Mouse (Mus musculus): ENCODE results near the gene Xpot.

DNA sequence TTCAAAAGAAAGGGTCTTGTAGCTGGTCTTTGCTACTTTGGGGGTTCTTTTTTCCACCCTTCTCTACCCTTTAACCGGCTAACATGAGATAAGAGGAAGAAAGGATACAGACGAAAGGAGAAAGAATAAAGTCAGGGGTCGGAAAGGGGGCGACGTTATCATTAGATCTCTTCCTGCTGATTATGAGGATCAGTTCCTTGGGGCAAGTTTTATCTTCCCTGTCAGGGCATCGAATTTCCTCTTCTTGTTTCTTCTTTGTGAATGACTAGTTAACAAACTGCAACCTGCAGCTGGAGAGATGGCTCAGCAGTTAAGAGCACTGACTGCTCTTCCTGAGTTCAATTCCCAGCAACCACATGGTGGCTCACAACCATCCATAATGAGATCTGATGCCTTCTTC, 20.2 kb upstream of the Xpot start:
- TF ChIP-seq GATA1 (IDR thresholded peaks at IDR 0.05; ENCODE audit: borderline replicate concordance, low read length) (no peak), FLI1 (IDR thresholded peaks at IDR 0.05; ENCODE audit: low read length) (no peak)
